Mouse (Mus musculus): ENCODE measurements around the gene Gm15446.
"Not testable (repeated sequence)": the region's sequence is repeated elsewhere in the genome, so short reads cannot be mapped to it uniquely, and the experiment has no call there.

Gene Gm15446

GRCm38 (mm10) chr5:109923261-109924071, at the start of gene Gm15446:
Gm15446 (plus strand) TSS chr5:109923400.
- peak; percentile 84 for DNase-seq (ENCODE audit: extremely low spot score)

- peak; percentile 9 for DNase-seq (ENCODE audit: extremely low spot score)
Measured at GRCm38 (mm10) chr5:109924129-109924528, 929 bp downstream of the Gm15446 start.

GRCm38 (mm10) chr5:109924936-109925335, 1.7 kb downstream of the Gm15446 start:
- DNase-seq (ENCODE audit: extremely low spot score), result no peak

GRCm38 (mm10) chr5:109950281-109950680, 27.1 kb downstream of the Gm15446 start:
- no peak for DNase-seq (ENCODE audit: extremely low spot score)

GRCm38 (mm10) chr5:109980743-109981142, 57.5 kb downstream of the Gm15446 start:
- not testable (repeated sequence) for DNase-seq (ENCODE audit: extremely low spot score)
